ENCODE assay signal across 23 mouse cellular contexts in genomic region chr16:9616807-9617206, GRCm38 (mm10).
"Had no signal": no experiment of that assay in that cellular context is flagged by ENCODE, and none has a peak within 500 bp of the region (broad histone marks: within the 10 kb centered on the region; RNA-seq: fewer than 3 reads in every experiment).

No protein-coding gene starts in this region.

- H3K9ac ChIP-seq: forebrain, postnatal 0 days; heart, embryonic 13.5 days; heart, embryonic 15.5 days; hindbrain, embryonic 13.5 days; hindbrain, embryonic 15.5 days; kidney, embryonic 15.5 days; limb, embryonic 13.5 days; limb, embryonic 15.5 days; liver, embryonic 12.5 days; liver, embryonic 14.5 days had no signal

- H3K9me3 ChIP-seq: heart, embryonic 10.5 days; heart, embryonic 13.5 days; heart, embryonic 15.5 days; hindbrain, embryonic 13.5 days; hindbrain, embryonic 15.5 days; kidney, embryonic 15.5 days; limb, embryonic 13.5 days; limb, embryonic 15.5 days; liver, embryonic 12.5 days had no signal

- H3K4me3 ChIP-seq: heart, embryonic 10.5 days; heart, embryonic 13.5 days; heart, embryonic 15.5 days; hindbrain, embryonic 13.5 days; hindbrain, embryonic 15.5 days; kidney, embryonic 15.5 days; limb, embryonic 13.5 days; limb, embryonic 15.5 days; liver, embryonic 12.5 days had no signal

- H3K36me3 ChIP-seq: heart, embryonic 10.5 days; heart, embryonic 13.5 days; heart, embryonic 15.5 days; hindbrain, embryonic 15.5 days; kidney, embryonic 15.5 days; limb, embryonic 13.5 days; limb, embryonic 15.5 days; liver, embryonic 12.5 days had no signal

- H3K27me3 ChIP-seq: heart, embryonic 13.5 days; heart, embryonic 15.5 days; hindbrain, embryonic 13.5 days; hindbrain, embryonic 15.5 days; kidney, embryonic 15.5 days; limb, embryonic 13.5 days; limb, embryonic 15.5 days; liver, embryonic 12.5 days had no signal

- H3K4me2 ChIP-seq: heart, embryonic 13.5 days; heart, embryonic 15.5 days; hindbrain, embryonic 13.5 days; hindbrain, embryonic 15.5 days; kidney, embryonic 15.5 days; limb, embryonic 13.5 days; limb, embryonic 15.5 days; liver, embryonic 12.5 days had no signal

- H3K27ac ChIP-seq: heart, embryonic 10.5 days; heart, embryonic 13.5 days; heart, embryonic 15.5 days; hindbrain, embryonic 13.5 days; hindbrain, embryonic 15.5 days; hindbrain, postnatal 0 days; kidney, embryonic 15.5 days; kidney, postnatal 0 days; limb, embryonic 13.5 days; limb, embryonic 15.5 days; liver, embryonic 12.5 days; liver, embryonic 14.5 days had no signal

- DNase-seq: forebrain, postnatal 0 days; gastrocnemius, postnatal 25 days; heart, adult 18-20 months; heart, postnatal 14 days; heart, postnatal 36 days; kidney, adult 11 months; kidney, adult 2 months; kidney, adult 9 months; kidney, postnatal 14 days; kidney, postnatal 36 days had no signal

- ATAC-seq: forebrain, postnatal 0 days; hindbrain, postnatal 0 days; intestine, embryonic 16.5 days; liver, embryonic 12.5 days had no signal

- H3K4me1 ChIP-seq: heart, embryonic 10.5 days; heart, embryonic 13.5 days; heart, embryonic 15.5 days; hindbrain, embryonic 13.5 days; hindbrain, embryonic 15.5 days; kidney, embryonic 15.5 days; limb, embryonic 13.5 days; limb, embryonic 15.5 days; liver, embryonic 12.5 days had no signal
